Mouse (Mus musculus): ENCODE measurements at regions not wholly inside any gene's neighbourhood (a gene's known extent, or its start where the extent isn't known, plus 50 kb on each side); places are given as distances from the start of the nearest gene placed in this dataset.

GRCm38 (mm10) chr3:37781086-37781485 lies 56.8 kb upstream of the Gm5148 start:
- DNase-seq (ENCODE audit: low read depth, low spot score) = no peak

DNA sequence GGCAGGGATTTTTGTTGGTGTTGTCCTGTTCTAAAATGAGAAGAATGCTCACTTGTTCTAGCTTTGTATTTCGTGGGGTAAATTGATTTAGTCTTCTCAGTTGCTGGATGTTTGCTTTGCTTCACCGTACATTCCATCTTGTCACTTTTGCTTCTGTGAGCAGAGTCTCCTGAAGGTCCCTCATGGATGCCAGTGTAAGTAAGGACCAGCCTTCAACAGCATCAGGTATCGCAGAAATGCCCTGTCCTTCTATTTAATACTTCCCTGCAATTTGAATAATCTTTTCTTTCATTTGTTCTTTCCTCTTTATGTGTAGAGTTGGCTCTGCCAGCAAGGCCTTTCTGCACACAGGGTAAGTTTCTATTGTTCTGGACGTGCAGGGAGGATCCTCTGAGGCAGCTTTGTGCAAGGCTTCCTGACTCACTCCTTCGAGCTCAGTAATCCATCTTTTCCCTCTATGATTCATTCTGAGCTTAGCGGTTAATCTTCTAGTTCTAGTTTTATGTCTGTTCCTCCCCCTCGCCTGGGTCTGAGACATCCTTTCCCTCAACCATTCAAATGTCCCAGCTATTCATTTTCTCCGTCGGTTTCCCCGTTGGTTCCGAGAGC lies 55.7 kb upstream of the Gm5148 start:
- DNase-seq (ENCODE audit: low read depth, low spot score) = no peak

GRCm38 (mm10) chr3:37778386-37778785 lies 54.1 kb upstream of the Gm5148 start:
- DNase-seq (ENCODE audit: low read depth, low spot score) = no peak

DNA sequence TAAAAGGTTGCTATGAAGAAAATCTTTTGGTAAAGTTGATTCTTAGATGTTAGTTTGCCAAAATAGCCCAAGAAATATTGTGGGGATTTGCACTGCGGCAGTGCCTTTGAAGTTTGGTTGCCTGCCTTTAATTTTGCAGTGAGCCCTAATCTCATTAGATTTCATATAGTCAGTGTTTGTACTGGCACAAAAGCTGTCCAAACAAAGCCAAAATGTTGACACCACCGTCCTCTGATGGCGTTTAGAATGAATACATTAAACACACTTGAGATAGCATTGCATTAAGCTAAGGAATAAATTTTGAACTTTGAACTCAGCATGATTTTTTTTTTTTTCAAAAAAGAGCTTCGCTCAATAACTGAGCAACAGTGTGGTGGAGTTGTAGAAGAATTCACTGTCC lies 51.9 kb upstream of the Gm5148 start:
- DNase-seq (ENCODE audit: low read depth, low spot score) = no peak
